Mouse (Mus musculus) frontal cortex, postnatal 25 days (tissue): ENCODE measurements at regions not wholly inside any gene's neighbourhood (a gene's known extent, or its start where the extent isn't known, plus 50 kb on each side); places are given as distances from the start of the nearest gene placed in this dataset.
A peak's percentile ranks its signal among the peaks of the same experiment; 100 is the strongest.

Source experiments
- DNase-seq, 2 experiments: peaks; one replicate each; pipeline ENCODE4 v3.0.0; 2022; ENCODE audit warnings: low spot score in 2 of 2

GRCm38 (mm10) chr17:88303991-88304390, 136.5 kb upstream of the Foxn2 start:
- no peak for DNase-seq

- no peak for DNase-seq
These were observed 135.3 kb upstream of the Foxn2 start for GRCm38 (mm10) chr17:88305165-88305564.

GRCm38 (mm10) chr17:88306325-88306724, 134.2 kb upstream of the Foxn2 start:
- DNase-seq: no peak

- no peak for DNase-seq
These were observed 133.4 kb upstream of the Foxn2 start for GRCm38 (mm10) chr17:88307082-88307481.

GRCm38 (mm10) chr17:88307826-88308225, 132.7 kb upstream of the Foxn2 start:
- DNase-seq: no peak

- no peak for DNase-seq
These were observed 127.6 kb upstream of the Foxn2 start for GRCm38 (mm10) chr17:88312876-88313275.

GRCm38 (mm10) chr17:88316213-88316967, 124.1 kb upstream of the Foxn2 start:
- no peak for DNase-seq

GRCm38 (mm10) chr17:88317311-88317710, 123.2 kb upstream of the Foxn2 start:
- no peak for DNase-seq

- no peak for DNase-seq
These were observed 122.7 kb upstream of the Foxn2 start for GRCm38 (mm10) chr17:88317806-88318205.

- no peak for DNase-seq
These were observed 122.2 kb upstream of the Foxn2 start for GRCm38 (mm10) chr17:88318207-88318791.

GRCm38 (mm10) chr17:88318936-88319335, 121.6 kb upstream of the Foxn2 start:
- DNase-seq: no peak

- DNase-seq: no peak
These were observed 119.8 kb upstream of the Foxn2 start for GRCm38 (mm10) chr17:88320686-88321085.

GRCm38 (mm10) chr17:88325326-88325909, 115.1 kb upstream of the Foxn2 start:
- DNase-seq: no peak

- no peak for DNase-seq
These were observed 114.4 kb upstream of the Foxn2 start for GRCm38 (mm10) chr17:88325910-88326739.

- DNase-seq: no peak
These were observed 113.8 kb upstream of the Foxn2 start for GRCm38 (mm10) chr17:88326740-88327123.

- no peak for DNase-seq
These were observed 112.7 kb upstream of the Foxn2 start for GRCm38 (mm10) chr17:88327791-88328190.

GRCm38 (mm10) chr17:88328807-88329206, 111.7 kb upstream of the Foxn2 start:
- no peak for DNase-seq

GRCm38 (mm10) chr17:88329715-88330114, 110.8 kb upstream of the Foxn2 start:
- peak in 1 of 2 experiments; percentile 19 for DNase-seq

GRCm38 (mm10) chr17:88330129-88330528, 110.4 kb upstream of the Foxn2 start:
- DNase-seq: no peak

- DNase-seq: no peak
These were observed 106.7 kb upstream of the Foxn2 start for GRCm38 (mm10) chr17:88333816-88334215.

- no peak for DNase-seq
These were observed 105.2 kb upstream of the Foxn2 start for GRCm38 (mm10) chr17:88335271-88335670.

- DNase-seq: no peak
These were observed 104.3 kb upstream of the Foxn2 start for GRCm38 (mm10) chr17:88336140-88336769.
